Mouse (Mus musculus) embryonic fibroblast, embryonic 13.5 days (primary cell): ENCODE measurements around the gene Map1lc3b. TPM values are rescaled to one million over a fixed set of nuclear protein-coding genes. Genes with fewer than 3 reads are reported as not detected.

Experiments
- H3K27ac ChIP-seq: 2 replicates; pipeline ENCODE4 v1.5.1; 2012; ENCODE audit warnings: low read length, control low read depth, inconsistent platforms; ENCODE audit not compliant: insufficient read depth
- H3K4me1 ChIP-seq: 2 replicates; pipeline ENCODE4 v1.6.1; 2011; ENCODE audit warnings: low read length; ENCODE audit not compliant: control insufficient read depth, insufficient read depth
- H3K4me3 ChIP-seq: 2 replicates; pipeline ENCODE4 v1.5.1; 2011; ENCODE audit warnings: mild to moderate bottlenecking, control low read depth, low read length; ENCODE audit not compliant: insufficient read depth
- CTCF ChIP-seq: IDR thresholded peaks from 2 replicates; pipeline ENCODE4 v1.5.1; 2011; ENCODE audit warnings: mild to moderate bottlenecking, control low read depth, low read length, moderate library complexity, borderline replicate concordance; ENCODE audit not compliant: insufficient read depth
- POLR2A ChIP-seq: IDR thresholded peaks from 2 replicates; pipeline ENCODE4 v1.6.1; 2011; ENCODE audit warnings: low read depth, mild to moderate bottlenecking, control low read depth, low read length, moderate library complexity
- polyA plus RNA-seq: library from polyadenylated mRNA; stranded (reverse); fragments of >200 nt; gene quantifications from 2 replicates; pipeline ENCODE4 v1.2.4, GENCODE M21; 2011; ENCODE audit warnings: low read depth; ENCODE audit not compliant: missing spikeins, insufficient read length

Map1lc3b gene
- polyA plus RNA-seq, result 141 and 152 TPM in 2 replicates

DNA sequence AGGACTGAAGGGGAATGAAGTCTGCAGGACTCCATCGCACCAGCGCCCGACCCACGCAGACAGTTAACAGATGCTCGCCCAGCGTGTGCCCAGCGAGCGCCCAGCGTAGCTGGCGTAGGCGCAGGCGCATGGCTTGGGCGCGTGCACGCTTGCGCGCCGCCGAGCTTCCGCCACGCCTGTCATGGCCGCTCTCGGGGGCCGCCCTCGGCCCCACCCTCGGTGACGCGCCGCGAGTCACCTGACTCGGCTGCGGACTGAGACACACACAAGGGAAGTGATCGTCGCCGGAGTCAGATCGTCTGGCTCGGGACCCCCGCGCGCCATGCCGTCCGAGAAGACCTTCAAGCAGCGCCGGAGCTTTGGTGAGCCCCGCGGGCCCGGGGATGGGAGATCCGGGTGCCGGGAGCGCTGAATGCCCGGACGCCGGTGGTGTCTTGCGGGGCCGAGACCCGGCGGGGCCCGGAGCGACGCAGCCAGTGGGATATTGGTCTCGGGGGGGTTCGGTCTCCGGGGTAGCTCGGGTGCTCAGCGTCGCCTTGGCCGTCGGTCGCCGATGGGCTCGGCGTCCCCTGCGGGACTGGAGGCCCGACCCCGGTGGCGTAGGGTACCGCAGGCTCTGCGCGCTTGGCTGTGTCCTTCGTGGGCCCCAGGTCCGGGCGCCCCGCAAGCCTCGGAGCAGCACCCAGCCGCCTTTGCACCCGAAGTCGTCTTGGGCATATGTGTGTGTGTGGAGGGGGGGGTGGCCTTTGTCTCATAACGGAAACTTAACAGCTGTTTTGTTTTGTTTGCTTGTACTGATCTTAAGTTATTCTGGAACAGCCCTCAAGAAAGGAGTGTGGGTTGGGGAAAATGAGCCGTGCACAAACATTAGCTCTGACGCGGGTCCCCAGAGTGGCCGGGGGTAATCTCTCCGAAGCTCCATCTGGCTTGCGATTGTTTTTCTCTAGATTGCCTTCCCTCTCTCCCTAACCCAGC is at the start of gene Map1lc3b:
Gene Map1lc3b, plus strand, starts transcription at position 159 of the 975 bp plus-strand sequence.
- peak within 1 kb of the TSS; percentile 82 for H3K4me3 ChIP-seq
- no peak within 1 kb of the TSS for H3K27ac ChIP-seq
- H3K4me1 ChIP-seq, result peaks cover 2% of the 10 kb centered on the region; the same call in 1 of the 2 replicates
- TF ChIP-seq CTCF (no peak), POLR2A (peak; percentile 87)

DNA sequence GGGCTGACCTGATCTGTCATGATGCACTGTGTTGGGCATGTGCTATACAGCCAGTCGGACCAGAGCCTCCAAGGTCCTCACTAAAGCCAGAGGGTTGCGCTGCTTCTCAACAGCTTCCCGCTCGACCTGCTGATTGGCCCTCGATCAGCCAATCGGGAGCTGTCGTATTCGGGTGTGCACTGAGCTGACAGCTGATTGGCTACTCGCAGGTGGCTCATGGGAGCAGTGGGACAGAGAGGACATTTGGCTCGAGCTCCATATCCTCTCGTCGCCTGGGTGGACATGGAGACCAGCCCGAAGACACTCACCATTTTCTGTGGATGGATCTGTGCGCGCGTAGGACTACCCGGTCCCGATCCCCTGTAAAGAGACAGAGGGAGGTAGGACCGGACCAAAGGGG is 48.3 kb upstream of the Map1lc3b start:
- Histone ChIP-seq H3K27ac (no peak overlapping the region), H3K4me3 (no peak overlapping the region)

DNA sequence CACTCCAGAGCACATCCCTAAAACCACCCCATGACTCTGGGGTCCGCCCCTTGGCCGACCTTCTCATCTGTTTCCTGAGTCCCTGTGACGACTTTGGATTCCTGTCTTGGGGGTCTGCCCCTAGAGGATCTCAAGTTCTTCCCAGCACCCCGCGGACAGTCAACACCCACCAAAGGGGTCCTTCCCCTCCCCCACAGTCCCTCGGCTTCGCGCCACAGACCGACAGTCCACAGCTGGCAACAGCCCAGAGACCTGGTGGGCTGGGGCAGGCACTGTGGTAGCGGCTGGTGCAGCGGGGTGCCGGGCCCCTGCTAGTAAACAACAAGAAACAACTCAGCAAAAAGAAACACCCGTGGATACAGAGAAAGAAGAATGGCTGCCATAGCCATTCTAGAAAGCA is 47.3 kb upstream of the Map1lc3b start:
- no peak for TF ChIP-seq CTCF
- TF ChIP-seq POLR2A, result no peak
- H3K4me1 ChIP-seq, result no peaks in the 10 kb centered on the region
- H3K27ac ChIP-seq, result no peak overlapping the region
- no peak overlapping the region for H3K4me3 ChIP-seq

More for the DNA sequence above, 48.3 kb upstream of the Map1lc3b start:
- no peaks in the 10 kb centered on the region for H3K4me1 ChIP-seq
- TF ChIP-seq POLR2A (no peak), CTCF (no peak)

DNA sequence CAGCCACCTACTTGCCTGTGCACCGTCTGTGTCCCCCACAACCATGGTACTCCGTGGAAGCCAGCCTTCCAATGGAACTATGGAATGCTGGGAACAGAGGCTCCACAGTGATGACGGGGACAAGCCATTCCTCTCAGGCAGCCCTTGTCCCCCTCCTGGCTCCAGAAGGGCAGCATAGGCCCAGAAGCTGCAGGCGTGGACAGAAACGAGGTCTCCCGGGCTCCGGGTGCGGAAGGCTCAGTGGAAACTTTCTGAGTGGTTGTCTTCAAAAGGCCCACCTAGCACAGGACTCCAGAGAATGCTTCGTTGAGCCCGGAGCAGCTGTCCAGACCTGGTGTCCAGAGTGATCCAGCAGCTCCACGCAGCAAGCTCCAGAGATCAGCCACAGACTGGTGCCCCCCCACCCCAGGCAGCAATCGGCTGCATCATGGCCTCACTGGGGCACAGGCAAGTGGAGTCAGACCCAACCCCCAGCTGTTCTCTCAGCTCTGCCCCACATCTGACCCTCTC is 45.8 kb upstream of the Map1lc3b start, which contains the start of gene 1700018B08Rik:
Gene 1700018B08Rik, minus strand, starts transcription at position 45 of the 510 bp plus-strand sequence.
- no peak within 1 kb of the TSS for H3K27ac ChIP-seq
- no peaks in the 10 kb centered on the region for H3K4me1 ChIP-seq
- no peak within 1 kb of the TSS for H3K4me3 ChIP-seq
- TF ChIP-seq POLR2A (no peak), CTCF (no peak)

DNA sequence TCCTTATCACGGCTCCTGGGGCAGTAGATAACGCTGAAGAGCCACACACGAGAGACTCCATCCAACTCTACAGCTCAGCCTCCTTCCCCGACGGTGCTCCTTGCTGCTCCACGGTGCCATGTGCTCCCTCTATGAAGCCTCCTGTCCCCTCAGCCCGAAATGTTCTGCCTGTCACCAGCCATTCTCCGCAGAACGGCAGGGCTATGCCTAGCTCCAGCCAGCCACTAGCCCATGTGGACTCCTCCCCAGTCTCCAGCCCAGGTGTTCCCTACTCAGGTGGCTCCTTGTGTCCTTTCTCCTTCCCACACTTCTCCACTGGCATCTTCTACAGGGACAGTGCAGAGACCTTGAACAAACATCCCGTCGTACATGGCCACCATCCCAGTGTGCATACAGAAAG is 45.2 kb upstream of the Map1lc3b start:
- no peak overlapping the region for H3K4me3 ChIP-seq
- no peak for TF ChIP-seq CTCF
- TF ChIP-seq POLR2A, result no peak
- H3K4me1 ChIP-seq, result no peaks in the 10 kb centered on the region
- no peak overlapping the region for H3K27ac ChIP-seq

DNA sequence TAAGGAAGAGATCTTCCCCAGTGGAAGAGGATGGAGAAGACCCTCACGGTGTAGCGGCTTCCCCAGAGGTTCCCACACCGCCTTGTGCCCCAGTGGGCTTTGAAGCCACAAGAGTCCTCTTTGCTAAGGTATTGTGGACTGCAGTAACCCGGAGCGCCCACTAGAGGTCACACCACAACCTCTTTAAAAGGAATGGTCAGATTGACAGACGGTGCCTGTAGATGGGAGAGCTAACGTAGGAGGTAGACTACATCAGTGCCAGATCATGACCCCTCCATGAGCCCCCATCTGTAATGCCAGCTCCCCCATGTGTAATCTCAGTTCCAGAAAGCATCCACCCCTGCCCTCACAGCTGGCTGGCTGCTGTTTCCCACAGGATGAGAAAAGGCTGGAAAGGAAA is 43.0 kb upstream of the Map1lc3b start:
- no peak for TF ChIP-seq POLR2A
- TF ChIP-seq CTCF, result peak; percentile 35; the same call in 1 of the 2 replicates
- Histone ChIP-seq H3K27ac (no peak overlapping the region), H3K4me3 (no peak overlapping the region), H3K4me1 (no peaks in the 10 kb centered on the region)

DNA sequence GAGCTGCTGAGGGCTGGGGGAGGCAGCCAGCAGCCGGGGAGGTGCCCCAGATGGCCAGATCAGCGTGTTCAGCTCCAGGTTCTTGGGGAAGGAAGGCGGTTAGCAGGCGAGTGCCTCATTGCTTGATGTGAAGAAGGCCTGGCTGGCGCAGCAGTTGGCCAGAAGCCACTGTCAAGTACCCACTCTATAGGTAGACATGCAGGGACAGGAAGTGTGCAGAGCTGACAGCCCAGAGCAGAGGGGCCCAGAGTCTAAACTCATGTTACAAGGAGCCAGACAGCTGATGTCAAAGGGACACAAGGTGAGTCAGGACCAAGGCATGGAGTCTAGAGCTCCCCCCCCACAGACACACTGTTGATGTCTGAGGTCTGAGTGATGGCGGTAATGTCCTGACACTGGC is 40.1 kb upstream of the Map1lc3b start:
- Histone ChIP-seq H3K4me3 (no peak overlapping the region), H3K4me1 (no peaks in the 10 kb centered on the region), H3K27ac (no peak overlapping the region)
- TF ChIP-seq POLR2A (no peak), CTCF (no peak)

DNA sequence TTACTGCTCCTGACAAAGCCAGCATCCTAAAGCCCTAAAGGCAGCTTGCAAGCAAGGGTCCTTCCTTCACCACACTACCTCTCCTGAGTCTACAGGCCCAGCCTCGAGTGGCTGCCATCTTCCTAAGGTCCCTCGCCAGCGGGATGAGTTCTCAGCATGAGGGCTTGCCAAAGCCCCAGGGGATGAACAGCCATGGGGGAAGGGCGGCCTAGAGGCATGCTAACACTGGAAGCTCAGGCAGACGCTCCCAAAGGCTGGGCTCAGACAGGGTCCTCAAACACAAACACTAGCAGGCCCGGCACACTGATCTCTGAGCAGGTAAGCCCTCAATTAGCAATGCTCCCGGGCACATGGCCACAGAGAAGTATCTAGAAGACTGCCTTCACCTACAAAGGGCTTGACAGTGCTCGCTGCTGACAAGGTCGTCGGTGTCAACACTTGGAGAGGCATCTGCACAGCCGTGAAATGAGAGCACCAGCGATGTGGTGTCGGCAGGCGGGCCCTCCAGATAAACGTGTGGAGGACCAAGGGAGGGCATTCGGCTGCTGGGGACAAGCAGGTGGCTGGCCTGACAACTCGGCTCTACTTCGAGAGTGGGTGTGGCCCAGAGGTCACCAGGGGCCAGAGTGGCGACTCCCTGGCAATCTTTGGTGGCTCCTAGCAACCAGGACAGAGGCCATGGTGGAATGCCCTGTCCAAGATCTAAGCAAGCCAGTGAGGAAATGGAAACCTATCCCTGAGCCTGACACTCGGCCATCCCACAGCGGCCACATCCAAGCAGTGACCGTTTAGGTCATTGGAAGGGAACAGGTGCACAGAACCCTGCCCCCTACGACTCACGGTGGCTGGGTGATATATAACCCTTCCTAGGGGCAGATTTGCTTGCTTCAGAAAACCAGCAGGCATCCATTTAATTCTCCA is 38.8 kb upstream of the Map1lc3b start:
- no peak overlapping the region for H3K27ac ChIP-seq
- H3K4me3 ChIP-seq, result no peak overlapping the region
- TF ChIP-seq POLR2A (no peak), CTCF (no peak)
- H3K4me1 ChIP-seq, result no peaks in the 10 kb centered on the region

DNA sequence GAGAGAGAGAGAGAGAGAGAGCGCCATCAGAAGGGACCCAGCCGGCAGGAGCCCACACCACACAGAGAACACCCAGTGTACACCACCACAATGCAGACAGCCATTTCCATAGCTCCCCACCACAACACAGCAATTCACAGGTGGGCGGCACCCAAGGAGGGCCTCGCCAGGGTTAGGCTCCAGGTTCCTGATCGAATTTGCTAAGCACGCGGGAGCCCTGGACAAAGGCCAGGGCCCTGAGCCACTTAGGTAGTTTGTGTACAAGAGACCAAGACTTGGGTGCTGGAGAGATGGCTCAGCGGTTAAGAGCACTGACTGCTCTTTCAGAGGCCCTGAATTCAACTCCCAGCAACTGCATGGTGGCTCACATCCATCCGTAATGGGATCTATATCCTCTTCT is 37.7 kb upstream of the Map1lc3b start:
- Histone ChIP-seq H3K4me3 (no peak overlapping the region), H3K27ac (no peak overlapping the region), H3K4me1 (no peaks in the 10 kb centered on the region)
- TF ChIP-seq CTCF (no peak), POLR2A (no peak)
